Mouse (Mus musculus): ENCODE data around the gene Tjp1. TPM values are rescaled to one million over a fixed set of nuclear protein-coding genes. Genes with fewer than 3 reads are reported as not detected.

Tjp1 gene
- total and polyA plus RNA-seq, 3 experiments: not detected

- Histone ChIP-seq H3K36me3 (replicated peaks in 1 of 2; ENCODE audit: control insufficient read depth in 1 of 2, insufficient read depth in 1 of 2, low read length in 1 of 2) (no peaks in the 10 kb centered on the region), H3K79me2 (replicated peaks; ENCODE audit: control insufficient read depth, extremely low read depth, insufficient read depth, poor library complexity, severe bottlenecking) (no peaks in the 10 kb centered on the region), H3K9me3 (replicated peaks; ENCODE audit: low read length) (peaks cover 35% of the 10 kb centered on the region), H3K4me1 (ENCODE audit: control insufficient read depth in 1 of 2, insufficient read depth in 2 of 2) (no peaks in the 10 kb centered on the region), H3K27ac (ENCODE audit: insufficient read depth, low read depth) (no peak overlapping the region), H3K4me3 (replicated peaks in 1 of 3; ENCODE audit: low read depth in 2 of 3, low read length in 2 of 3, poor library complexity in 1 of 3) (no peak overlapping the region), H3K4me2 (ENCODE audit: insufficient read depth, low read depth, poor library complexity, severe bottlenecking) (no peak overlapping the region), H3K9ac (ENCODE audit: insufficient read depth, low read depth) (no peak overlapping the region), H3K27me3 (replicated peaks) (peaks cover 6% of the 10 kb centered on the region)
- dilution Hi-C loops (cut with MboI; ENCODE audit: extremely low pct_ligation_motif_present, extremely low pct_unique_long_range_greater_than_20kb, low sequenced_read_pairs): no loop called here
- in situ Hi-C loops (cut with MboI; ENCODE audit: low pct_ligation_motif_present, low pct_unique_long_range_greater_than_20kb, low sequenced_read_pairs): no loop called here
- TF ChIP-seq ZNF384 (IDR thresholded peaks at IDR 0.05; ENCODE audit: low read depth, low read length) (no peak), ELF1 (IDR thresholded peaks at IDR 0.05; ENCODE audit: low read depth, low read length) (no peak), ZMIZ1 (IDR thresholded peaks at IDR 0.05; ENCODE audit: low read depth, low read length) (no peak), MAZ (IDR thresholded peaks at IDR 0.05; ENCODE audit: low read depth, low read length) (no peak), KAT2A (IDR thresholded peaks at IDR 0.05; ENCODE audit: insufficient replicate concordance, low read length) (no peak), E2F4 (IDR thresholded peaks at IDR 0.05; ENCODE audit: insufficient replicate concordance, low read depth, low read length) (no peak), MXI1 (IDR thresholded peaks at IDR 0.05; ENCODE audit: low read depth, low read length) (no peak), SMC3 (IDR thresholded peaks at IDR 0.05; ENCODE audit: low read depth, low read length) (no peak), MAFK (IDR thresholded peaks at IDR 0.05; ENCODE audit: insufficient replicate concordance, low read length) (no peak)
- DNase-seq (ENCODE audit: extremely low read depth): no peak
Observed at GRCm38 (mm10) chr7:65280944-65281912, 246.4 kb downstream of the Tjp1 start.

GRCm38 (mm10) chr7:65279277-65279676, 248.3 kb downstream of the Tjp1 start:
- Histone ChIP-seq H3K9me3 (replicated peaks; ENCODE audit: low read length) (peaks cover 49% of the 10 kb centered on the region), H3K4me2 (ENCODE audit: insufficient read depth, low read depth, poor library complexity, severe bottlenecking) (no peak overlapping the region), H3K4me3 (replicated peaks in 1 of 3; ENCODE audit: low read depth in 2 of 3, low read length in 2 of 3, poor library complexity in 1 of 3) (no peak overlapping the region), H3K4me1 (ENCODE audit: control insufficient read depth in 1 of 2, insufficient read depth in 2 of 2) (no peaks in the 10 kb centered on the region), H3K27me3 (replicated peaks) (peaks cover 8% of the 10 kb centered on the region), H3K36me3 (replicated peaks in 1 of 2; ENCODE audit: control insufficient read depth in 1 of 2, insufficient read depth in 1 of 2, low read length in 1 of 2) (no peaks in the 10 kb centered on the region), H3K9ac (ENCODE audit: insufficient read depth, low read depth) (no peak overlapping the region), H3K27ac (ENCODE audit: insufficient read depth, low read depth) (no peak overlapping the region), H3K79me2 (replicated peaks; ENCODE audit: control insufficient read depth, extremely low read depth, insufficient read depth, poor library complexity, severe bottlenecking) (no peaks in the 10 kb centered on the region)
- in situ Hi-C loops (cut with MboI; ENCODE audit: low pct_ligation_motif_present, low pct_unique_long_range_greater_than_20kb, low sequenced_read_pairs) (no loop called here), dilution Hi-C loops (cut with MboI; ENCODE audit: extremely low pct_ligation_motif_present, extremely low pct_unique_long_range_greater_than_20kb, low sequenced_read_pairs) (no loop called here)
- no peak for DNase-seq (ENCODE audit: extremely low read depth)
- TF ChIP-seq CHD1 (IDR thresholded peaks at IDR 0.05; ENCODE audit: low read depth, low read length) (no peak), POLR2A (IDR thresholded peaks at IDR 0.05; ENCODE audit: low read depth, low read length) (no peak), EP300 (IDR thresholded peaks at IDR 0.05; ENCODE audit: low read length) (no peak), MAFK (IDR thresholded peaks at IDR 0.05; ENCODE audit: insufficient replicate concordance, low read length) (no peak), JUN (IDR thresholded peaks at IDR 0.05; ENCODE audit: insufficient read depth, low read depth, low read length) (no peak), MAZ (IDR thresholded peaks at IDR 0.05; ENCODE audit: low read depth, low read length) (no peak), TCF12 (IDR thresholded peaks at IDR 0.05; ENCODE audit: low read depth, low read length) (no peak), CHD2 (IDR thresholded peaks at IDR 0.05; ENCODE audit: low read length) (no peak), ELF1 (IDR thresholded peaks at IDR 0.05; ENCODE audit: low read depth, low read length) (no peak), E2F4 (IDR thresholded peaks at IDR 0.05; ENCODE audit: insufficient replicate concordance, low read depth, low read length) (no peak), NELFE (IDR thresholded peaks at IDR 0.05; ENCODE audit: low read depth, low read length) (no peak), PAX5 (IDR thresholded peaks at IDR 0.05; ENCODE audit: low read length) (no peak), ZMIZ1 (IDR thresholded peaks at IDR 0.05; ENCODE audit: low read depth, low read length) (no peak), MYC (IDR thresholded peaks at IDR 0.05; ENCODE audit: low read depth, low read length) (no peak)
